8 mouse cellular contexts compared by ENCODE assay signal in the genomic region with DNA sequence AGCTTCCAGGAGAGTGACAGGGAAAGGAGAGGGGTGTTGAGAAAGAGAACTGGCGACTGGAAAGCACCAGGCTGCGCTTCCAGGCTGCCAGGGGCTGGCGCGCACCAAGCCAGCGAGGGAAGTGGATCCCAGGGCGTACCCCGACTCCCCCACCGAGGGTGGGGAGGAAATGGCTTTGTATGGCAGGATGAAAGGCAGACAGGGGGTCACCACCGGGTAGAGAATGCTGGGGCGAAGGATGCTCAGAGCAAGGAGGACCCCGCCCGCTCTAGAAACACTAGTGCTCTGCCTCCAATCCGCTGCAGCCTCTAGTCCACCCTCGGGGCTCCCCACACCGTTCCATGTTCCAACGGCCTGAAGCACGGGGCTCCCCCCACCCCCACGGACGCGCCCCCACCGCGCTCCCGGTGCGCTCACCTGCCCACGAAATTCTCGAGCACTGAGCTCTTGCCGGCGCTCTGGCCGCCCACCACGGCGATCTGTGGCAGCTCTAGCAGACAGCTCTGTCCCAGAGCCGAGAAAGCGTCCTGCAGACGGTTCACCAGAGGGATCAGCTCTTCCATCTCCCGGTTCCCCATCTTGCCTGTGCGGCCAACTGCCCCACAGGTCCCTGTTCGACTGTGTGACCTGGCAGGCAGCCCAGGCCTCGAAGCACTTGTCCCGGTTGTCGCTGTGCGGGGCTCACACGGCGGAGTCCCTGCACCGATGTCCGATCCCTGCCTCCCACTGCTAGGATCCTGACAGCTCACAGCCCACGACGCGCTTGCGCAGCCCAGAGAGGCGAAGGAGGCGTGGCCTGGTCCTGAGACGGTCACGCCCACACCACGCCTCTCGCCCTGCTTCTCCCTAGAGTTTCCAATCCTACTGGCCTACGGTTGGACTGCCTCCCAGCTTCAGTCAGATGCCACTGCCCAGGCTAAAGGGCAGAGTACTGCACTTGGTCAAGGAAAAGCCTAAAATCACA. TPM values are rescaled to one million over a fixed set of nuclear protein-coding genes. Genes with fewer than 3 reads are reported as not detected.
DNase-seq lines count a peak whose midpoint lies in the region; ATAC-seq and TF ChIP-seq lines count a peak whose summit lies in the region.

TSS of gene Dnm3 (minus strand) at position 789 of the 964 bp plus-strand sequence.

- peak within 1 kb of the TSS; percentile 51 for H3K4me3 ChIP-seq in cortical plate, adult 2 months (ENCODE audit: insufficient read depth, low read length)
- peak within 1 kb of the TSS; percentile 83 for H3K4me3 ChIP-seq in hindbrain, postnatal 0 days (ENCODE audit: low read length)

- peak; percentile 99 for TF ChIP-seq POLR2A in cortical plate, adult 2 months (IDR thresholded peaks at IDR 0.05; ENCODE audit: extremely low read depth, insufficient read depth, low read length)

- DNase-seq in adrenal gland, adult (ENCODE audit: inconsistent age in 2 of 2, low spot score in 1 of 2) = peak; percentile 95 to 97
- peak; percentile 67 to 85 for DNase-seq in gastrocnemius, adult 8-10 months (ENCODE audit: low spot score in 2 of 2)
- DNase-seq in hindbrain, postnatal 0 days (ENCODE audit: low spot score) = peak; percentile 97
- DNase-seq in left cerebral cortex, adult 18-20 months (ENCODE audit: low spot score in 2 of 2) = peak; percentile 92 to 94
- peak; percentile 89 to 92 for DNase-seq in lung, postnatal 4 days
- DNase-seq in right cerebral cortex, adult 2 months (ENCODE audit: low spot score in 2 of 2) = peak; percentile 87 to 93
- DNase-seq in urinary bladder, postnatal 25 days (ENCODE audit: low spot score) = peak; percentile 76

- H3K4me2 ChIP-seq in hindbrain, postnatal 0 days (ENCODE audit: low read depth, low read length) = peak within 1 kb of the TSS; percentile 74

- peak; percentile 37; the same call in 1 of the 2 replicates for TF ChIP-seq CTCF in cortical plate, adult 2 months (IDR thresholded peaks at IDR 0.05; ENCODE audit: extremely low read depth, insufficient read depth, low read length)
- TF ChIP-seq CTCF in hindbrain, postnatal 0 days (IDR thresholded peaks at IDR 0.05; ENCODE audit: low read depth) = peak; percentile 65

- no peak within 1 kb of the TSS; the same call in 1 of the 2 replicates for H3K27ac ChIP-seq in cortical plate, adult 2 months (ENCODE audit: insufficient read depth, low read length)
- H3K27ac ChIP-seq in hindbrain, postnatal 0 days = peak within 1 kb of the TSS; percentile 80

- under 1% methylated on average over 54 of the region's 56 CpGs for WGBS in hindbrain, postnatal 0 days

- H3K36me3 ChIP-seq in hindbrain, postnatal 0 days (ENCODE audit: insufficient read depth, low read length) = no peaks in the 10 kb centered on the region

- H3K9me3 ChIP-seq in hindbrain, postnatal 0 days (ENCODE audit: low read length) = no peaks in the 10 kb centered on the region

- peak; percentile 98 for ATAC-seq in hindbrain, postnatal 0 days

- H3K9ac ChIP-seq in hindbrain, postnatal 0 days (replicated peaks; ENCODE audit: low read length) = peak within 1 kb of the TSS; percentile 78

- H3K27me3 ChIP-seq in hindbrain, postnatal 0 days (ENCODE audit: insufficient read depth, low read length) = no peaks in the 10 kb centered on the region

- peaks cover 1% of the 10 kb centered on the region; the same call in 1 of the 2 replicates for H3K4me1 ChIP-seq in cortical plate, adult 2 months (ENCODE audit: control insufficient read depth, insufficient read depth, low read length)
- H3K4me1 ChIP-seq in hindbrain, postnatal 0 days (ENCODE audit: insufficient read depth, low read length) = no peaks in the 10 kb centered on the region

RNA-seq across cellular contexts. Expression of gene Dnm3, which starts in this region (rescaled TPM):
- polyA plus RNA-seq in cortical plate, adult 2 months (2012; rRNA removed) = 48.9 and 54.3 TPM in 2 replicates
- total RNA-seq in gastrocnemius, adult 8-10 months (2022) = 1 to 10 TPM; 4.6 to 7.6 (median 6.2) TPM
- total RNA-seq in hindbrain, postnatal 0 days (2014; rRNA removed) = 64.7 and 78.2 TPM in 2 replicates
- polyA plus RNA-seq in hindbrain, postnatal 0 days (2015; fragmentation: Nextera tagmentation; extraction: Ambion mirVana) = 52.3 and 56.3 TPM in 2 replicates
- total RNA-seq in left cerebral cortex, adult 18-20 months (2021) = 100 to 1,000 TPM; 101 to 106 TPM
